Mouse (Mus musculus): ENCODE data around the gene Cox10.
A peak's percentile ranks its signal among the peaks of the same experiment; 100 is the strongest.

The Cox10 gene

GRCm38 (mm10) chr11:64045041-64045440 lies 34.2 kb downstream of the Cox10 start:
- no peak for DNase-seq

- DNase-seq = no peak
Measured at GRCm38 (mm10) chr11:64044024-64044423, 35.2 kb downstream of the Cox10 start.

GRCm38 (mm10) chr11:64041281-64041680 lies 38.0 kb downstream of the Cox10 start:
- DNase-seq = no peak

- DNase-seq = no peak
Measured at GRCm38 (mm10) chr11:64039600-64039999, 39.7 kb downstream of the Cox10 start.

GRCm38 (mm10) chr11:64037471-64038125 lies 41.7 kb downstream of the Cox10 start:
- DNase-seq = no peak

- no peak for DNase-seq
Measured at GRCm38 (mm10) chr11:64036306-64036705, 43.0 kb downstream of the Cox10 start.

GRCm38 (mm10) chr11:64035709-64036108 lies 43.6 kb downstream of the Cox10 start:
- DNase-seq = no peak

- no peak for DNase-seq
Measured at GRCm38 (mm10) chr11:64034686-64035085, 44.6 kb downstream of the Cox10 start.

GRCm38 (mm10) chr11:64027423-64027822 lies 51.8 kb downstream of the Cox10 start:
- no peak for DNase-seq

GRCm38 (mm10) chr11:64025843-64026242 lies 53.4 kb downstream of the Cox10 start:
- no peak for DNase-seq

- DNase-seq = no peak
Measured at GRCm38 (mm10) chr11:64024575-64024974, 54.7 kb downstream of the Cox10 start.

- DNase-seq = no peak
Measured at GRCm38 (mm10) chr11:64023380-64023981, 55.8 kb downstream of the Cox10 start.

GRCm38 (mm10) chr11:64022403-64023047 lies 56.7 kb downstream of the Cox10 start:
- no peak for DNase-seq

- peak; percentile 10 for DNase-seq
Measured at GRCm38 (mm10) chr11:64019235-64019634, 60.0 kb downstream of the Cox10 start.

GRCm38 (mm10) chr11:64018165-64018564 lies 61.1 kb downstream of the Cox10 start:
- DNase-seq = no peak

GRCm38 (mm10) chr11:64015309-64015708 lies 64.0 kb downstream of the Cox10 start:
- DNase-seq = no peak

- no peak for DNase-seq
Measured at GRCm38 (mm10) chr11:64010724-64011496, 68.4 kb downstream of the Cox10 start.

GRCm38 (mm10) chr11:64004152-64004551 lies 75.1 kb downstream of the Cox10 start:
- DNase-seq = no peak

GRCm38 (mm10) chr11:64003484-64003883 lies 75.8 kb downstream of the Cox10 start:
- no peak for DNase-seq

GRCm38 (mm10) chr11:64002629-64003028 lies 76.6 kb downstream of the Cox10 start:
- DNase-seq = no peak

GRCm38 (mm10) chr11:64001111-64001510 lies 78.2 kb downstream of the Cox10 start:
- no peak for DNase-seq

GRCm38 (mm10) chr11:64000200-64000794 lies 79.0 kb downstream of the Cox10 start:
- DNase-seq = no peak

GRCm38 (mm10) chr11:63999431-63999830 lies 79.8 kb downstream of the Cox10 start:
- no peak for DNase-seq
